Mouse (Mus musculus): ENCODE data around the gene Zdhhc19. TPM values are rescaled to one million over a fixed set of nuclear protein-coding genes. Genes with fewer than 3 reads are reported as not detected.
A peak's percentile ranks its signal among the peaks of the same experiment; 100 is the strongest.

Gene Zdhhc19
- polyA plus RNA-seq, 1 experiment from 2014 or later, result not detected

GRCm38 (mm10) chr16:32507407-32507806, 11.3 kb downstream of the Zdhhc19 start:
- 24% methylated on average over 9 of the region's 9 CpGs for whole genome bisulfite sequencing
- no peak overlapping the region for H3K27ac ChIP-seq (ENCODE audit: low read length)
- no peaks in the 10 kb centered on the region for H3K27me3 ChIP-seq (ENCODE audit: control insufficient read depth, insufficient read depth, low read length)
- 0 out of 2 replicates have a peak, but pooled peaks cover 5% of the 10 kb centered on the region for H3K4me1 ChIP-seq (ENCODE audit: control insufficient read depth, insufficient read depth, low read length)
- no peak for ATAC-seq (ENCODE audit: insufficient number of reproducible peaks, insufficient read depth, low FRiP score, low read depth)
- no peaks in the 10 kb centered on the region for H3K9me3 ChIP-seq (ENCODE audit: control insufficient read depth, low read depth, low read length)
- no peak overlapping the region for H3K4me3 ChIP-seq (ENCODE audit: low read depth, low read length)
- H3K4me2 ChIP-seq (replicated peaks; ENCODE audit: low read depth, low read length), result no peak overlapping the region
- no peak overlapping the region for H3K9ac ChIP-seq (replicated peaks; ENCODE audit: low read depth, low read length)
- no peaks in the 10 kb centered on the region for H3K36me3 ChIP-seq (ENCODE audit: control insufficient read depth, insufficient read depth, low read length)

GRCm38 (mm10) chr16:32508035-32508434, 12.0 kb downstream of the Zdhhc19 start:
- H3K27ac ChIP-seq (ENCODE audit: low read length), result no peak overlapping the region
- no peaks in the 10 kb centered on the region for H3K36me3 ChIP-seq (ENCODE audit: control insufficient read depth, insufficient read depth, low read length)
- 81% methylated on average over 5 of the region's 5 CpGs for WGBS
- H3K4me2 ChIP-seq (replicated peaks; ENCODE audit: low read depth, low read length), result no peak overlapping the region
- H3K9ac ChIP-seq (replicated peaks; ENCODE audit: low read depth, low read length), result no peak overlapping the region
- ATAC-seq (ENCODE audit: insufficient number of reproducible peaks, insufficient read depth, low FRiP score, low read depth), result no peak
- 0 out of 2 replicates have a peak, but pooled peaks cover 5% of the 10 kb centered on the region for H3K4me1 ChIP-seq (ENCODE audit: control insufficient read depth, insufficient read depth, low read length)
- H3K9me3 ChIP-seq (ENCODE audit: control insufficient read depth, low read depth, low read length), result no peaks in the 10 kb centered on the region
- H3K4me3 ChIP-seq (ENCODE audit: low read depth, low read length), result no peak overlapping the region
- H3K27me3 ChIP-seq (ENCODE audit: control insufficient read depth, insufficient read depth, low read length), result no peaks in the 10 kb centered on the region

- Histone ChIP-seq H3K27ac (ENCODE audit: low read length) (peak overlapping the region; percentile 72; the same call in 1 of the 2 replicates), H3K4me2 (replicated peaks; ENCODE audit: low read depth, low read length) (no peak overlapping the region), H3K27me3 (ENCODE audit: control insufficient read depth, insufficient read depth, low read length) (no peaks in the 10 kb centered on the region), H3K9ac (replicated peaks; ENCODE audit: low read depth, low read length) (no peak overlapping the region), H3K9me3 (ENCODE audit: control insufficient read depth, low read depth, low read length) (no peaks in the 10 kb centered on the region), H3K4me3 (ENCODE audit: low read depth, low read length) (no peak overlapping the region), H3K4me1 (ENCODE audit: control insufficient read depth, insufficient read depth, low read length) (0 out of 2 replicates have a peak, but pooled peaks cover 5% of the 10 kb centered on the region), H3K36me3 (ENCODE audit: control insufficient read depth, insufficient read depth, low read length) (no peaks in the 10 kb centered on the region)
- ATAC-seq (ENCODE audit: insufficient number of reproducible peaks, insufficient read depth, low FRiP score, low read depth), result no peak
- 52% methylated on average over 3 of the region's 3 CpGs for WGBS
Observed at GRCm38 (mm10) chr16:32508506-32509065, 12.5 kb downstream of the Zdhhc19 start.

GRCm38 (mm10) chr16:32509066-32509942, 13.2 kb downstream of the Zdhhc19 start:
- H3K9me3 ChIP-seq (ENCODE audit: control insufficient read depth, low read depth, low read length), result no peaks in the 10 kb centered on the region
- no peaks in the 10 kb centered on the region for H3K27me3 ChIP-seq (ENCODE audit: control insufficient read depth, insufficient read depth, low read length)
- no peak overlapping the region for H3K4me2 ChIP-seq (replicated peaks; ENCODE audit: low read depth, low read length)
- H3K4me3 ChIP-seq (ENCODE audit: low read depth, low read length), result no peak overlapping the region
- H3K36me3 ChIP-seq (ENCODE audit: control insufficient read depth, insufficient read depth, low read length), result no peaks in the 10 kb centered on the region
- peak overlapping the region; percentile 72; the same call in 1 of the 2 replicates for H3K27ac ChIP-seq (ENCODE audit: low read length)
- WGBS, result 40% methylated on average over 9 of the region's 9 CpGs
- peak; percentile 93 for ATAC-seq (ENCODE audit: insufficient number of reproducible peaks, insufficient read depth, low FRiP score, low read depth)
- H3K4me1 ChIP-seq (ENCODE audit: control insufficient read depth, insufficient read depth, low read length), result 0 out of 2 replicates have a peak, but pooled peaks cover 5% of the 10 kb centered on the region
- no peak overlapping the region for H3K9ac ChIP-seq (replicated peaks; ENCODE audit: low read depth, low read length)

GRCm38 (mm10) chr16:32510399-32511337, 14.6 kb downstream of the Zdhhc19 start:
- 68% methylated on average over 18 of the region's 18 CpGs for WGBS
- Histone ChIP-seq H3K36me3 (ENCODE audit: control insufficient read depth, insufficient read depth, low read length) (no peaks in the 10 kb centered on the region), H3K9ac (replicated peaks; ENCODE audit: low read depth, low read length) (no peak overlapping the region), H3K4me3 (ENCODE audit: low read depth, low read length) (no peak overlapping the region), H3K4me2 (replicated peaks; ENCODE audit: low read depth, low read length) (no peak overlapping the region), H3K9me3 (ENCODE audit: control insufficient read depth, low read depth, low read length) (no peaks in the 10 kb centered on the region), H3K27ac (ENCODE audit: low read length) (no peak overlapping the region; the same call in 1 of the 2 replicates), H3K4me1 (ENCODE audit: control insufficient read depth, insufficient read depth, low read length) (0 out of 2 replicates have a peak, but pooled peaks cover 5% of the 10 kb centered on the region), H3K27me3 (ENCODE audit: control insufficient read depth, insufficient read depth, low read length) (no peaks in the 10 kb centered on the region)
- no peak for ATAC-seq (ENCODE audit: insufficient number of reproducible peaks, insufficient read depth, low FRiP score, low read depth)

- Histone ChIP-seq H3K36me3 (ENCODE audit: control insufficient read depth, insufficient read depth, low read length) (no peaks in the 10 kb centered on the region), H3K4me2 (replicated peaks; ENCODE audit: low read depth, low read length) (no peak overlapping the region), H3K4me1 (ENCODE audit: control insufficient read depth, insufficient read depth, low read length) (peaks cover 12% of the 10 kb centered on the region; the same call in 1 of the 2 replicates), H3K27me3 (ENCODE audit: control insufficient read depth, insufficient read depth, low read length) (no peaks in the 10 kb centered on the region), H3K9me3 (ENCODE audit: control insufficient read depth, low read depth, low read length) (no peaks in the 10 kb centered on the region), H3K9ac (replicated peaks; ENCODE audit: low read depth, low read length) (no peak overlapping the region), H3K27ac (ENCODE audit: low read length) (no peak overlapping the region), H3K4me3 (ENCODE audit: low read depth, low read length) (no peak overlapping the region)
- WGBS, result 79% methylated on average over 3 of the region's 3 CpGs
- ATAC-seq (ENCODE audit: insufficient number of reproducible peaks, insufficient read depth, low FRiP score, low read depth), result no peak
Observed at GRCm38 (mm10) chr16:32511338-32511734, 15.3 kb downstream of the Zdhhc19 start.

- Histone ChIP-seq H3K4me1 (ENCODE audit: control insufficient read depth, insufficient read depth, low read length) (peaks cover 14% of the 10 kb centered on the region; the same call in 1 of the 2 replicates), H3K27me3 (ENCODE audit: control insufficient read depth, insufficient read depth, low read length) (no peaks in the 10 kb centered on the region), H3K9ac (replicated peaks; ENCODE audit: low read depth, low read length) (no peak overlapping the region), H3K9me3 (ENCODE audit: control insufficient read depth, low read depth, low read length) (no peaks in the 10 kb centered on the region), H3K4me3 (ENCODE audit: low read depth, low read length) (no peak overlapping the region), H3K36me3 (ENCODE audit: control insufficient read depth, insufficient read depth, low read length) (no peaks in the 10 kb centered on the region), H3K27ac (ENCODE audit: low read length) (no peak overlapping the region), H3K4me2 (replicated peaks; ENCODE audit: low read depth, low read length) (no peak overlapping the region)
- ATAC-seq (ENCODE audit: insufficient number of reproducible peaks, insufficient read depth, low FRiP score, low read depth), result no peak
- 88% methylated on average over 8 of the region's 8 CpGs for WGBS
Observed at GRCm38 (mm10) chr16:32511827-32512490, 15.9 kb downstream of the Zdhhc19 start.

Measured in stomach, embryonic 14.5 days (tissue).